Mouse (Mus musculus): ENCODE data around the gene Fmo5.

The Fmo5 gene

DNA sequence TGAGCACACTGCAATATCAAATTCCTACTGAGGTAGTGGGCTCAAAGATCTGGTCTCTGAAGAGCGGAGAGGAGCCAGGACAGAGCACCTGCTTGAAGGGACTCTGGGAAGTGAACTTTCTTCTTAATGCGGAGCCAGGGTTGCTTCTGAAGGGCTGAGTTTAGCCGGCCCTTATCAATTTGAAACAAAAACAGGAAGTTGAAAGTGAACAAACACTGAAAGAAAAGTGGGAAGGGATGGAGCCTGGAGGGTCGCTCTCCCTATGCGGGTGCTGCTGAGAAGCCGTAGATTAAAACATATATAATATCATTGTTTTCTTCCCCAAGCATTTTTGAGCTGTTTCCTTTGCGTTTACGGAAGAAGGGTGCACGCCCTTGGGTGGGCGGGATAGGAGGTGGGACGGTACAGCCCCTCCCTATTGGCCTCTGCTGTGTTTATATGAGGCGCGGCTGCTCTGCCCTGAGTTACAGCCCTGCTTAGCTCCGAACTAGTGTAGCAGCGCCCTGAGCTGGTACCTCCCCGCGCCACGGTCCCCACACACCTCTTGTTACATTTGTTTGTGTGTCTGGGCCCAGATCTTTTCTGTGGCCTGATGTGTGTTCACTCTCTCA lies at the start of gene Fmo5:
Gene Fmo5 (plus strand): TSS at position 414 of the 611 bp plus-strand sequence.
- DNase-seq: peak; percentile 81

DNA sequence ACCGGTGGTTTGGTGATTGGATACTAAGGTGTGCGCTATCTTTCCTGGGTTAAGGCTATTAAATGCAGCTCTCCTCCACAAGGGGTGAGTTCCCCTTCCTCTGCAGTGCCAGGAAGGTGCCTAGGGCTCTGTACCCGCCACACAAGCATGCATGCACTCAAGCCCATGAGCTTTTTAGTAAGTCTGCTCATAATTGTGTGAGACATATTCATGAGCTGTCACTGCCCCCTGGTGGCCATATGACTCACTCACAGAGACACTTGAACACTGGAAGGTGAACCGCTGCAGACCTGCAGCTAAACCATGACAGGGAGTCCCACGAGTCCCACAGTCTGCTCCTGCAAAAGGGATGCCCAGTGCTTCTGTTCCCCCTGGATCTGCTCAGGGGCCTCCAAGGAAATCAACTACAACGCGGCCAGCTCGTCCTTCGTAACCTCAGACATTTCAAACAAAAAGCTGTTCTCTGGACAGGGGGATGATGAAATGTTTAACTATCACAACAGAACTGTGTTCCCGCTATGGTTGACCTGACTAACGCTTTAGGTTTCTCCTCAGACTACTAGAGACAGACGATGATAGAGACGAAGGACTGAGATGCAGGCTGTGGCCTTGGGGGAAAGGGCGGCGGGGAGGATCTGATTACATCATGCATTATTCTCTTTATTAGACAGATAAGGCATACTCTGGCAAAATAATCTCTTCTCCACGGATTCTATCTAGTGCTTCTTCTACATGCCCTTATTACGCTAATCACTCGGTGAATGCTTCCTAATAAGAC lies 43.0 kb upstream of the Fmo5 start:
- peak; percentile 89 for DNase-seq

DNA sequence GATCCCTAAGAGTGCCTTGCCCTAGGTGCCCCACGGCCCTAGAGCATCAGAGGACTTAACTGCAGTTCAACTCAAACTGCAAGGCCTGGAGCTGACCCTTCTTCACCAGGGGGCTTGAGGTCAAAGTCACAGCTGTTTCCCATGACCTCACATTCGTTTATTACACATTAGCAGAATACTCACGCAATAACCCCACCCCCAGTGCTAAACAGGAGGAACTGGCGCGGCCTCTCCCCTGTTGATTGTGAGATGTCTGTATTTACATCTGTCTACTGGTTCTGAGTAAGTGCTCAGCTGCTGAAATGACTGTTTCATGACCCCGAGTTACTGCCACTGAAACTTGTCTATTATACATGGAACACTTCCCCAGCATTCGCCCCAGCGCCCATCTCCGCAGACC lies 40.9 kb upstream of the Fmo5 start:
- no peak for DNase-seq

DNA sequence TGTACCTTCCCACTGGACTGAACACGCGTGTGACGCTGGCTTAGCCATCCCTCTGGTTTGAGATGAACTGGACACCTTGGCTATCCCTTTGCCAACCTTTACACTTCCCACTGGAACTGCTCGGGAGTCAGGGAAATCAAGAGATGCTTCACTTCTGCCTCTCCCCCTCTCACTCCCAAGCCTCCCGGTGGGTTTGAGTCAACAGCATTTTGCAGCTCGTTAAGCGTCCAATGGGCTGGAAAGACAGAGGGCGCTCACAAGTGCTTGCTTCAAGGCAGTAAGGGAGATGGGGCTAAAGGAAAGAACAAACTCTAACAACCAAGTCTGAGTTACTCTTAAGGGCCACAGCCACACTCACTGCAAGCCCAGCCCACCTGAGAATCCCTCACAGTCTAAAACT lies 37.9 kb upstream of the Fmo5 start:
- DNase-seq: no peak

DNA sequence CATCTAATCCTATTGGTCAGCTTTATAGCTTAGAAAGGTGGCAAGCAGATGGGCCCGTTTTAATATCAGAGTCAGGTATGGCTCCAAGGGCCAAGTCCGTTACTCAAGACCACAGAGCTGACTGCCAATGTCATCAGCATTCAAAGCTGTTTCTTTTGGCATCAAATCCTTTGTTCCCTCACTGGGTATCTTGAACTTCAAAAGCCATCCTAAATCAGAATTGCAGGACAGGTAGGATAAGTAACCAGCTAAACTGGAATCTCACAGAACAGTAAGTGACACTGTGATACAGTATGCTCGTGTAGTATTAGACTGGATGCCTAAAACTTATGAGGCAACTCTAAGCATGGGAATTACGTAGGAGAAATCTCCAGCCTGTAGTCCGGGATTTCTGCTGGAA lies 35.5 kb upstream of the Fmo5 start:
- no peak for DNase-seq

DNA sequence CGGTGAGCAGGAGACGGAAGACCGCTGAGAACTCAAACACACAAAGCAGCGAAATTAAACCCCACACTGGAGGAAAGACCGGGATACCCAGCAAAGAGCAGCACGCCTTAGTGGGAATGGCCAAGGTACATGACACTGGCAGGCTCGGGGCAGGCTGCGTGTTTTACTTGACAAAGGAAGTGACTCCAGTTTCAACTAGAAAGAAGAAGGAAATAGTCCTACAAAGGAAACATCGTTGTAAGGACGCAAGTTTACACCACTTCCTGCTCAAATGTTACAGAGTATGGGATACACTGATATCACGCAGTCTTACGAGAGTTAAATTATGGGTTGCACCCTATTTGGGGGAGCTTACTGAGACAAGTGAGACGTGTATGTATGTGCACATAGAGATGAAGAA lies 34.5 kb upstream of the Fmo5 start:
- DNase-seq: no peak

DNA sequence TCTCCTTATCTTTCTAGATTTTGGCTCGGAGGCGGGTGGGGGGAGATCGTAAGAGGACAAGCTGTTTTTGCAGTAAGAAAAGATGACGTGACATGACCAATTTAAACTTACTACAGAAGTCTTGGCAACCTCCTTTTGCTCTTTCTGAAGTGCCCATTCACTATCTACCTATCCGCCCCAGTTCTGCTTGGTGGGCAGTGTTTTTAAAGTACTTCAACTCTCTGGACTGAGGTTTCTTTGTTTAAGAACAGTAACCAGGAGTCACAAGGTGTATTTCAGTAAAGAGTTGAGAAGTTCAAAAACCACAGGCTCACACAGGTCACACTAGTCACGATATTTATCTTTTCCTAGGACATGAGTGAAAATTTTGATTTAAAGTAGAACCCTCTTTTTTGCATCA lies 33.5 kb upstream of the Fmo5 start:
- DNase-seq: no peak

DNA sequence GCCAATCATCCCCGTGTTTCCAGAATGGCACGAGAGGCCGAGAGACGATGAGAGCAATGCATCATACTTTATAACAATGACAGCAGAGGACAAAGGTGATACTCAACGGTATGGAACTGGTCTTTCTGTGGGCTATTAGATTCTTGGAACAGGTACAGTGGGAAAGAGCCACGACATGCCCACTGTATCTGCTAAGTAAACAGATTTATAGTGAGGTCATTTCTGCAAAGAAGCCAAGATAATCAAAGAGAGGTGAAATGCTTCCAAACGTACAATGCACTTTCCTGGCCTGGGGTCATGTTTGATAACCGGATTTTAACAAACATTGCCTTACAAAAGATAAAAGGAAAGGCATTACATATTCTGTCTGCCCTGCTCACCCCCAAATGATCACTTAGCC lies 31.8 kb upstream of the Fmo5 start:
- DNase-seq: no peak

DNA sequence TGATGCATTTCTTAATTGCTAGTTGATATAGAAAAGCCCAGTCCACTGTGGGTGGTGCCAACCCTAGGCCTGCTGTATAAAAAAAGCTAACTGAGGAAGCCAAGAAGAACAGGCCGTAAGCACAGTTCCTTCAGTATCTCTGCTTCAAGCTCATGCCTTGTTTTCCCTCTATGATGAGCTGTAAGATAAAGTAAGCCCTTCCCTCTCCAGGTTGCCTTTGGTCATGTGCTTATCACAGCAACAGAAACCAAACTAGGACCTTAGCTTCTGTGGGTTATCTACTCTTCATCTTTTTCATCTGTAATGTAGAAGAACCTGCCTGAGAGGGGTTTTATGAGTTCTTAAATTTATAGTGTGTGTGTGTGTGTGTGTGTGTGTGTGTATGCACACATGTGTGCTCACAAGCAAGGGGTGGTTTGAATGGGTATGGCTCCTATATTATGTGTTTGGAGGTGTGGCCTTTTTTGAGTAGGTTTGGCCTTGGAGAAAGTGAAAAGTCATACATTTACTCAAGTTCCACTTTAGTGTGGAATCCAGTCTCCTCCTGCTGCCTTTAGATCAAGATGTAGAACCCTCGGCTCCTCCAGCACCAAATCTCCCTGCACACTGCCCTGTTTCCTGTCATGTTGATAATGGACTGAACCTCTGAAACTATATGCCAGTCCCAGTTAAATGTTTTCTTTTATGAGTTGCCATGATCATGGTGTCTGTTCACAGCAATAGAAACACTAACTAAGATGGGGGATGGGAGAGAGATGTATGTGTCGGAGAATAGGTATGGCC lies 28.4 kb upstream of the Fmo5 start:
- DNase-seq: no peak

DNA sequence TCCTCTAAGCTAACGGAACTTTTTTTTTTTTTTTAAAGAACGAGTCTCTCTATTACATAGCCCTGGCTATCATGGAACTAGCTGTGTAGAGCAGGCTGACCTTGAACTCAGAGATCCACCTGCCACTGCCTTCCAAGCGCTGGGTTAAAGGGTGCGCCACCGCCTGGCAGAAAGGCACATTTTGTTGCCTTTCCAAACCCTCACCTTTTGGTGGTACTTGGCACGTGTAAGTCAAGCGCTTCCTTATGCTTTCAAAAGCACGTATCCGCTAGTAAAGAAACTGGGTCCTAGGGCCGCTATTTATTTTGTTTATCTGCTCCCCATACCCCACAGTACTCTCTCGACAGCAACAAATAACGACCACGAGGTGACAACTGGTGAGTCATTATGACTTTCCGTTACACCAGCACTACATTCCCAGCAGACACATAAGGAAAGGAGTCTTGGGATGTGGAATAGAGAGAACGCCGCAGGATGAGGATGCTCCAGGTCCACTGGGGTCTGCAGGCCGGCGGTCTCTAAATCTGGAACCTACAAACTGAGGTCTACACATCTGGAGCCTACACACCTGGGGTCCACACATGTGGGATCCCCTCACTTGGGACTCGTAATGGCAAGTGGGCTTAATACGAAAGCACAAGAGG lies 19.3 kb upstream of the Fmo5 start:
- DNase-seq: peak; percentile 46

DNA sequence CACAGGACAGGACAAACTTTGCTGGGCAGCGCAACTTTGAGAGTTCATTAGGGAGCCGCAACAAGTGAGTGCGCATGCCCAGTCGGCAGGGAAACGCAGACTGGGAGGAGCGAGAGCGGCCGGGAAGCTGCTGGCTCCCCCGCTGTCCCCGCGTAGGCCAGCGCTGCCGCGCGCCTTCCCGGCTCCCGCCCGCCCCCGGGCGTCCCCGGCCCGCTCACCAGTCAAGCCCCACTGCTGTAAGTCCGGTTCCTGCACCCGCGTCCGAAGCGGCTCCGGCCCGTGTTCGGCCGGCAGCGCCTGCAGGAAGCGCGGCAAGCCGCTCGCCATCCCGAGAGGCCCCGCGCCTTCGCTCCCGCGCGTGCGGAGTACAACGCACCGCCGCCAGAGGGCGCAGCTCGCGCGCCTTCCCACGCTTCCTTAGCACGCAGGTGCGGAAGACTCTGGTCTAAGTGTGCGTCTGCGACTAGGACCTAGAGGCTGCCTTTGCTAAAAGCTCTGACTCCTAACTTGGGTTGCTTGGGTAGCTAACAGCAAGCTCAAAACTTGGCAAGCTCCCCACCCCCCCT lies 18.7 kb upstream of the Fmo5 start, which contains the start of gene Chd1l:
Gene Chd1l (minus strand): TSS at position 359 of the 566 bp plus-strand sequence.
- DNase-seq: peak; percentile 94

DNA sequence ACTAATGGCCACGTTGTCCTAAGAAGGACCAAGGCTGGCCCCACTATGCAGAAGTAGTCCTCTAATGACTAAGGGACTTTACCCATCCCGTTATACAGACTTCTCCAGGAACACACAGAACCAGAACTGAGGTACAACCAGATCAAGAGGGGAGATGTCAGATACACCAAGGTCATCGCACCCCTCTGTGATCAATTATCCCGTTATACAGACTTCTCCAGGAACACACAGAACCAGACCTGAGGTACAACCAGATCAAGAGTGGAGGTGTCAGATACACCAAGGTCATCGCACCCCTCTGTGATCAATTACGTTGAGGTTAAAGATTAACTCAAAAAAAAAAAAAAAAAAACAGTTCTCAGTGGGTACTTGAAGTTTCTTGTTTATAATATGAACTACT lies 17.6 kb upstream of the Fmo5 start:
- DNase-seq: no peak

DNA sequence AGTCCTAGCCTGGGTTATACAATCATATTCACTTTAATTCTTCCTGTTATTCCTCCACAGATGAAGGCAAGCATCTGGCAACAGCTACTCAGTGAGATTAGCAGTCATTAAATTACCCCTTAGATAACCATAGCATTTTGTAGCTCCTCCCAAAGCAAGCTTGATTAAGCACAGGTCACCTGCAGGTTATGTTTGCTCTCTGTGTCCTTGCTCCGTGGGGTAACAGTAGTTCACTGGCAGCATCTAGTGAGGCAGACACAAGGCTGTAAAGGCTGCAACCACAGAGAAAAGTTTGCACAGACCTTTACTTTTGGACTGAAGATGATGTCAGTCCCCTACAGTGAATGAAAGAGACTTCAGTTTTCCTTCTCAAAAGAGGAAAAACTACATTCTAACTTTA lies 13.4 kb upstream of the Fmo5 start:
- DNase-seq: no peak

DNA sequence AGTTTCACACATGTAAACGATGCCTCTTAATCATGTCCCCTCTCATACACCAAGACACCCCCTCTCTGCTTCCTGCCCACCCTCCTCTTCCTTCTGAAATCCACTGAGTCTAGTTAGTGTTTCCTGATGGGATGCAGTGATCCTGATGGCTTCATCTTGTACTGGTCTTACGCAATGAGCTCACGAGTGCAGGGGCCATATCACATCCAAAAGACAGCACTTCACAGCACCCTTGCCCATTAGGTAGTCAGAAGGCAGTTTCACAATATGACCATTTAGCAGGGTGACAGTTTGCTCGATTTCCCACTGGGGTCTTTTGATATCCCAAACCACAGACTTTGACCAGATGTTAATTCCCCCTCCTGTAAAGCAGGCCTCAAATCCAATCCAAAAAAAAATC lies 12.7 kb upstream of the Fmo5 start:
- no peak for DNase-seq

DNA sequence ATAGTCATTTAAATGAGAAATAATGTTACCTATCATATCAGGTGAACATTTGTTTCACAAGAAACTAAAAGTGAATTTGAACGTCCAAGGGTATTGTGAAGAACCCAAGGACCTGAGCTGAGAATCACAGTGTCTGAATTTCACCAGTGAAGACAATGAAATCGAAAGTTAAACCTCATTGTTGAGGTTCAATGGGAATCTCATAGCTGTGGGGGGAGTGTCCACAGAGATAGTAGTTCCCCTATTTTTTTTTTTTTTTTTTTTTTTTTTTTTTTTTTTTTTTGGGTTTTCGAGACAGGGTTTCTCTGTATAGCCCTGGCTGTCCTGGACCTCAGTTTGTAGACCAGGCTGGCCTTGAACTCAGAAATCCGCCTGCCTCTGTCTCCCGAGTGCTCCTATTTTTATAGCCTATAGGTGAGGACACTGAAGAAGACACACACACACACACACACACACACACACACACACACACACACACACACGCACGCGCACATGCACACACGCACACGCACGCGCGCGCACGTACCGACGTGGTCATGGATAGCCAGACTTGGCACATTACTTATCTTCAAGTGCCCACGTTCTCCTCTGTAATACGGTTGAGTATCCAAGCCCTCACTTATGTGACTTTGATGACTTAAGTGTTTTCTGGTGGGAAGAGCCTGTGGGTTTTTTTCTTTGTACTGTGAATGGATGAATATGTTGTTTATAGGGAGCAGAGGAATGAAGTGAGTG lies 11.3 kb upstream of the Fmo5 start:
- DNase-seq: no peak

DNA sequence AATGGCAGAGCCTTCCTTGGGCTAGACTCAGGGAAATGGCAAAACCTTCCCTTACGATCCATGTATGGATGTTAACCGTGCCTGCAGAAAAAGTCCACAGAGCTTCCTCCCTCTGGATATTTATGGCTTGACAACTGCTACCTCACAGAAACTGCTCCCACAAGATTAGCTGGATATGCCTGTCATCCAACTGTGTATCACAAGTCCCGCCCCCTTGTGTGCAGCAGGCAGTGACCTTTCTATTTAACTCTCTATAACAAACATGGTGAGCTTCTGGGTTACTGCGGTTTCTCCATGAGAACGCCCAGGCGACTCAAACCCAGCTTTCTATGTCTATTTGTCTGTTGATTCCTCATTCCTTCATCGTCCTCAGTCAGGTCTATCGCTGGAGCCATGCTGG lies 10.7 kb upstream of the Fmo5 start:
- DNase-seq: no peak

DNA sequence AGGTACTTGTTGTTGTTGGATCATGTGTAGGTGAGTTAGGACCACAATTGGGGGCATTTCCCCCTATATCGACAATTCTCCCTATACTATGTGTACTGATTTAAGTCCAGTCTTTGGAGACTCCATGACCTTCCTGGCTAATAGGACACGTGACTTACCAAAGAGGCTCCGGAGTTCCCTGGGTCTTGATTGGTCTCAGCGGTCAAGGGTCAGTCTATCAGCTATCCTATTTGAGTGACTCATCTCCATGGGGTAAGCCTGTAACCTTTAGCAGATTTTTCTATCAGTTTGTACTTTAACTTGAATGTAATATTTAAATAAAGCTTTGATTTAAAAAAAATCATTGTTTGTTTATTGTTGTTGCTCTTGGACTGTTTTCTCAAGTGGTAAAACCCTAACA lies 7.9 kb upstream of the Fmo5 start:
- DNase-seq: no peak

DNA sequence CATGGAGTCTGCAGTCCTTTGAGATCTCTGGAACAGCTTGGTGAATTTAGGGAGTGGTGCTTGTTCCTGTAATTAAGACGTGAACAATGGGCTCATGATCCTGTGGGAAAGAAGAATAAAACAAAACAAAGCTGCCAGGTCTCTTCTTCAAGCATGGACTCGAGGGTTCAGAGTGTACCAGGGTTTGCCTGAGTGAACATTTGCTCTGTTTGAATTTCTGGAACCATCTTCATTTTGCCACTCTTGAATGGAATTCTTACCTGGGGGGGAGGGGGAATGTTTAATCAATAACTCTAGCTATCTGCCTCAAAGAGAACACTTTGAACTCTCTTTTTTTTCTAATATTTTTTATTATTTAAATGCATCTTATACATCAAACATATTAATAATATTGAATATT lies 4.0 kb upstream of the Fmo5 start:
- no peak for DNase-seq

DNA sequence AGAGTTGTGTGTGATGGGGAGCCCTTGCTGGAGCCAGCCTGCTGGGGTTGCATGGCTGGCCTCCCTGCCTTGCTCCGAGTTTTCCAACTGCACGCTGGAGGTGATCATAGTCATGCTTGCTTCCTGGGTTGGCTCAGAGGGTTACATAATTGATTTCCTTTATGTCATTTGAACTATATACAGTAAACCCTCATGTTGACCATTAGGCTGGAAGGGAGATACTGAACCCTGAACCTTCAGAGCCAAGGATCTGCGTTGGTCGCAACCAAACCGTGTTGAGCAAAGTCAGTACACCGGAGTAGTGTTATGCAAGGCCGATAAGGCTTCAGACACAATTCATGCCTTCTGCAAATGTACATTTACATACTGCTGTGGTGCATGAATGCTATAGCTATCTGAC lies 711 bp upstream of the Fmo5 start:
- DNase-seq: no peak

DNA sequence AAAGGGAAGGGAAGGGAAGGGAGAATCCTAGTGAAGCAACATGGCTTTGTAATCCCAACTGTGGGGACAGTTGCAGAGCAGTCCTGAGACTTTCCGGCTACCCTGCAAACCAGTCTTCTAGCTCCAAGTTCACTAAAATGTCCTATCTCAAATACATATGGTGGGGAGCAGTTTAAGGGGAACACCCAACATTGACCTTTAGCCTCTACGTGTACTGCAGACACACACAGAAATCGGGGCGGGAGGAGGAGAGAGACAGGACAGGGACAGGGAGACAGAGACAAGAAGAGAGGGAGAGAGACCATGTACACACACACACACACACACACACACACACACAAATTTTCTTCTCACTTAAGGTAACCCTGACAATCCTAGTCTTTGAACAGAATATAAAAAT lies 1.3 kb downstream of the Fmo5 start:
- no peak for DNase-seq

DNA sequence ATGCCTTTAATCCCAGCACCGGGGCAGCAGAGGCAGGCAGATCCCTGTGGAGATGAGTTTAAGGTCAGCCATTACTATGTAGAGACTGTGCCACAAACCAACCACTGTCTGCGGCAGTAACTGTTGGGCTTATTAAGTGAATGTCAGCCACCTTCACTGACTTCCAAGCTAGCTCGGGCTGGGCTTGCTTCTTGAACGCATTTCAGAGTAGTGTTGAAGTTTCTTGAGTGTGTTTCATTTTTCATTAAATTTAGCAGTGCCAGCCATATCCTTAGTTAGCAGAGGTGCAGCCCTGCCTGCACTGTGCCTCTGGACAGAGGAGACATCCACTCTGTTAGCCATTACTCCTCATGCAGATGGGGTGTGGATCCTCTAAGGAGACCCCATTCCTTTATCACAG lies 2.1 kb downstream of the Fmo5 start:
- DNase-seq: no peak

DNA sequence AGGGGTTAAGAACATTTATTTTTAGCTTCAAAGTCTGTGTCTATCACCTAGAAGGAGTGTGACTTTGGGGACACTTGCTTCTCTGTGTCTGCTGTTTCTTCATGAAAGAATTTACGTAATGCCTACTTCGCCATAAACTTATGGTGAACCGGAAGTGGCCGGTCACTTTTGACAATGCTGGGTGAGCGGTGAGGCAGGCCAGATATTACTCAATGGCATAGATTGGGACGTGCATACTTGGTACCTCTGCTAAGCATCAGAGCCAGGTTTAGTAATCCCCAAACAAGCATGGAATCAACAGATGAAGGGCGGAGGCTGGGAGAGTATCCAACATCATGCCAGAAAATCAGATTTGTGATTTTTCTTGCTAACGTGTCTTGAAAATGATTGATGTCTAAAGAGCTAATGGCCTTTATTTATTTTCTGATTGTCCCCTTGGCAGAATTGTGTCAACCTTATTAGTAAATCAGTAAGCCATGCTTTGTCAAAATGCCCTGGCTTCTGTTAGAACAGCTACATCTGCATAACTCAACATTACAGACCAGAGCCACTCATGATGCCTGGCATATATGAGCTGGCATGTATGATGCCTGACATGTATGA lies 2.8 kb downstream of the Fmo5 start:
- no peak for DNase-seq

Measured in kidney, postnatal 10 days (tissue).